Mouse (Mus musculus) stomach, postnatal 0 days (tissue): Measurements from ENCODE around the gene Pdlim1.

ENCODE experiments used
- CTCF ChIP-seq: IDR thresholded peaks from 2 replicates; pipeline ENCODE4 v1.5.1; 2016; ENCODE audit warnings: antibody characterized with exemption, low read depth, mild to moderate bottlenecking, moderate library complexity
- EP300 ChIP-seq: optimal IDR thresholded peaks from 2 replicates; pipeline ENCODE3; 2016; ENCODE audit warnings: antibody characterized with exemption

- TF ChIP-seq CTCF (no peak), EP300 (no peak)
Measured at GRCm38 (mm10) chr19:40299983-40300759, 28.5 kb upstream of the Pdlim1 start.
